Mouse (Mus musculus): ENCODE data around the gene Eif2b3. TPM values are rescaled to one million over a fixed set of nuclear protein-coding genes. Genes with fewer than 3 reads are reported as not detected.

Gene Eif2b3
- polyA plus RNA-seq, 1 experiment = 26.1 TPM

GRCm38 (mm10) chr4:116993672-116994621 is 25.3 kb upstream of the Eif2b3 start, which contains the start of gene Urod:
Gene Urod (minus strand): TSS chr4:116994413.
- Histone ChIP-seq H3K27ac (ENCODE audit: insufficient read depth, low read length) (peak within 1 kb of the TSS; percentile 64), H3K27me3 (ENCODE audit: control insufficient read depth, insufficient read depth, low read length) (no peaks in the 10 kb centered on the region), H3K4me1 (ENCODE audit: control insufficient read depth, insufficient read depth, low read length) (peaks cover 22% of the 10 kb centered on the region), H3K4me3 (replicated peaks; ENCODE audit: insufficient read depth, low read depth, low read length) (peak within 1 kb of the TSS; percentile 90)
- peak; percentile 95 to 96 for DNase-seq
- TF ChIP-seq POLR2A (IDR thresholded peaks at IDR 0.05; ENCODE audit: borderline replicate concordance, insufficient read depth, low read length) (peak; percentile 70; the same call in 1 of the 2 replicates), CTCF (IDR thresholded peaks at IDR 0.05; ENCODE audit: borderline replicate concordance, insufficient read depth, low read depth, low read length) (no peak)
- under 1% methylated on average over 38 of the region's 38 CpGs for WGBS

GRCm38 (mm10) chr4:116995131-116995797 is 23.9 kb upstream of the Eif2b3 start, which contains the start of gene Hectd3:
Gene Hectd3 (plus strand): TSS chr4:116995317.
- TF ChIP-seq CTCF (IDR thresholded peaks at IDR 0.05; ENCODE audit: borderline replicate concordance, insufficient read depth, low read depth, low read length) (no peak), POLR2A (IDR thresholded peaks at IDR 0.05; ENCODE audit: borderline replicate concordance, insufficient read depth, low read length) (peak; percentile 52; the same call in 1 of the 2 replicates)
- under 1% methylated on average over 58 of the region's 58 CpGs for WGBS
- Histone ChIP-seq H3K27me3 (ENCODE audit: control insufficient read depth, insufficient read depth, low read length) (no peaks in the 10 kb centered on the region), H3K4me3 (replicated peaks; ENCODE audit: insufficient read depth, low read depth, low read length) (peak within 1 kb of the TSS; percentile 90), H3K4me1 (ENCODE audit: control insufficient read depth, insufficient read depth, low read length) (peaks cover 22% of the 10 kb centered on the region), H3K27ac (ENCODE audit: insufficient read depth, low read length) (peak within 1 kb of the TSS; percentile 64)
- DNase-seq = peak; percentile 70 to 74

- Histone ChIP-seq H3K4me1 (ENCODE audit: control insufficient read depth, insufficient read depth, low read length) (peaks cover 22% of the 10 kb centered on the region), H3K27me3 (ENCODE audit: control insufficient read depth, insufficient read depth, low read length) (no peaks in the 10 kb centered on the region), H3K27ac (ENCODE audit: insufficient read depth, low read length) (peak overlapping the region; percentile 64), H3K4me3 (replicated peaks; ENCODE audit: insufficient read depth, low read depth, low read length) (peak overlapping the region; percentile 85)
- WGBS = under 1% methylated on average over 16 of the region's 16 CpGs
- DNase-seq = peak; percentile 65 to 73
- no peak for TF ChIP-seq POLR2A (IDR thresholded peaks at IDR 0.05; ENCODE audit: borderline replicate concordance, insufficient read depth, low read length)
- TF ChIP-seq CTCF (IDR thresholded peaks at IDR 0.05; ENCODE audit: borderline replicate concordance, insufficient read depth, low read depth, low read length) = peak; percentile 46; the same call in 1 of the 2 replicates
Measured at GRCm38 (mm10) chr4:116995798-116996135, 23.4 kb upstream of the Eif2b3 start.

- H3K4me3 ChIP-seq (replicated peaks; ENCODE audit: insufficient read depth, low read depth, low read length) = no peak overlapping the region
- no peaks in the 10 kb centered on the region for H3K27me3 ChIP-seq (ENCODE audit: control insufficient read depth, insufficient read depth, low read length)
- 94% methylated on average over 17 of the region's 17 CpGs for WGBS
- no peak overlapping the region for H3K27ac ChIP-seq (ENCODE audit: insufficient read depth, low read length)
- TF ChIP-seq CTCF (IDR thresholded peaks at IDR 0.05; ENCODE audit: borderline replicate concordance, insufficient read depth, low read depth, low read length) (no peak), POLR2A (IDR thresholded peaks at IDR 0.05; ENCODE audit: borderline replicate concordance, insufficient read depth, low read length) (no peak)
- peaks cover 9% of the 10 kb centered on the region for H3K4me1 ChIP-seq (ENCODE audit: control insufficient read depth, insufficient read depth, low read length)
- no peak for DNase-seq
Measured at GRCm38 (mm10) chr4:116999513-117000154, 19.6 kb upstream of the Eif2b3 start.

- Histone ChIP-seq H3K27ac (ENCODE audit: insufficient read depth, low read length) (no peak overlapping the region), H3K4me1 (ENCODE audit: control insufficient read depth, insufficient read depth, low read length) (peaks cover 1% of the 10 kb centered on the region), H3K27me3 (ENCODE audit: control insufficient read depth, insufficient read depth, low read length) (no peaks in the 10 kb centered on the region), H3K4me3 (replicated peaks; ENCODE audit: insufficient read depth, low read depth, low read length) (no peak overlapping the region)
- TF ChIP-seq POLR2A (IDR thresholded peaks at IDR 0.05; ENCODE audit: borderline replicate concordance, insufficient read depth, low read length) = no peak
- TF ChIP-seq CTCF (IDR thresholded peaks at IDR 0.05; ENCODE audit: borderline replicate concordance, insufficient read depth, low read depth, low read length) = no peak
- DNase-seq = no peak
- 91% methylated on average over 16 of the region's 16 CpGs for WGBS
Measured at GRCm38 (mm10) chr4:117001957-117002356, 17.2 kb upstream of the Eif2b3 start.

GRCm38 (mm10) chr4:117002543-117003521 is 16.4 kb upstream of the Eif2b3 start:
- WGBS = 52% methylated on average over 38 of the region's 38 CpGs

More at GRCm38 (mm10) chr4:117002543-117003521, 16.4 kb upstream of the Eif2b3 start:
- Histone ChIP-seq H3K4me3 (replicated peaks; ENCODE audit: insufficient read depth, low read depth, low read length) (no peak overlapping the region), H3K27me3 (ENCODE audit: control insufficient read depth, insufficient read depth, low read length) (no peaks in the 10 kb centered on the region), H3K27ac (ENCODE audit: insufficient read depth, low read length) (no peak overlapping the region), H3K4me1 (ENCODE audit: control insufficient read depth, insufficient read depth, low read length) (no peaks in the 10 kb centered on the region)
- TF ChIP-seq CTCF (IDR thresholded peaks at IDR 0.05; ENCODE audit: borderline replicate concordance, insufficient read depth, low read depth, low read length) (peak; percentile 79), POLR2A (IDR thresholded peaks at IDR 0.05; ENCODE audit: borderline replicate concordance, insufficient read depth, low read length) (no peak)
- DNase-seq = peak; percentile 53 to 60

Data from cerebellum, adult 2 months (tissue).